Mouse (Mus musculus): ENCODE results near the gene Dennd4a.

The Dennd4a gene

DNA sequence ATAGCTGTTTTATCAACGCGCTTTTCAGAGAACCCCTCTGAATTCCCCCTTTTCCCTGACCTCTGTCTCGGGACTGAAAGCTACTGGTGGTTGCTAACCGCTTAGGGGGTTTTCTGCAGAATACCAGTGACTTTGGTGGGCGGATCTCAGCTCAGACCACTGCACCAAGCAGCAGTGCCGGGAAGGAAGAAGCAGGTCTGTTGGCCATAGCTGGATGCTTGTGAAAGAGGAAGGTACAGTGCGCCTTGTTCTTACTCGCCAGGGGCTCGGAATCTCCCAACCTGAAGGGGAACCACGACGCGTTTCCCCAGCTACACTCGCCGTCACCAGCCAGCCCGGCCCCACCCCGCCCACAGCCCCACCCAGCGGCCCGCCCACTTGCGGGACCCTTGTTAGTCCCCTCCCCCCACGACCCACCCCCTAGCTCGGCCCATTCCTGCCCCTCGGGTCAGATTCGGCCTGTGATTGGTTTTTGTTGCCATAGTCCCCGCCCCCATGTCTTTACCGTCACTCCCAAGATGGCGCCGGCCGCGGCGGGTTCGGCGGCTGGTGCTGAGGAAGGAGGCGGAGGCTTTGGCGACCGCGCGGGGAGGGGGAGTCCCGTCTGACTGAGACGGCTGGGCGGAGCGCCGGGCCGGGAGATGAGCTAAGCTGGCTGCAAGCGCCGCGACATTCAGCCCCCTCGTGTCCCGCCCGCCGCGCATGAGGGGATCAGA is at the start of gene Dennd4a:
Gene Dennd4a (plus strand): TSS at position 519 of the 716 bp plus-strand sequence.
- peak; percentile 99 for DNase-seq (ENCODE audit: low read depth in 2 of 2, low spot score in 2 of 2)

DNA sequence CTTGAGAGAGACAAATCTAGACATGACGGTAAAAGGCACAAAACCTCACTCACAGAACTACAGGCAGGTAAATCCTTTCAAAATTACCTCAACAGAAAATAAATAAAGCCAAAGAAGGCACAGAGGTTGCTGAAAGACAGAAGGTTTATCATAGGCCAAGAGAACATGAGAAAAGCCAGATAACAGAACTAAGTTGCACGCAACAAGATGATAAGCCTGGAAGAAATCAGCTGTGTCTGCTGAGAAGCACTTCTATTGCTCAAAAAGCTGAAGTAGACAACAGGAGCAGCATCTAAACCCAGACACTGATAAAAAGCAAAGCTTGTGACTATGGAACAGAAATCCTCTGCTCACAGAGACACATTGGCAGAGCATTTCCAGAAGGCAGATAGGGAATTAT is 46.3 kb upstream of the Dennd4a start:
- DNase-seq (ENCODE audit: low read depth in 2 of 2, low spot score in 2 of 2): no peak

DNA sequence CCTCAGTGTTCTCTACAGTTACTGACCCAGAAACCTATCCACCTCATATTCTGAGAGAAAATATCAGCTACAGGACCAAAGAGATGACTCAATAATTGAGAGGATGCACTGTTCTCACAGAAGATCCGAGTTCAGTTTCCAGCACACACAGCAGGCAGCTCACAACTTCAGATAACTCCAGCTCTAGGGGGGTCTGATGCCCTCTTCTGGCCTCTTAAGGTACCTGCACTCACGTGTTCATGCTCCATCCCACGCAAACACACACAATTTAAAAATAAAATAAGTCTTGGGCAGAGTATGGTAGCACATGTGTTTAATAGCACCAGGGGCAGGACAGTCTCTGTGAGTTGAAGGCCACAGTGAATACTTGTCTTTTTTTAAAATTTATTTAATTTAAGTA is 45.0 kb upstream of the Dennd4a start:
- no peak for DNase-seq (ENCODE audit: low read depth in 2 of 2, low spot score in 2 of 2)

DNA sequence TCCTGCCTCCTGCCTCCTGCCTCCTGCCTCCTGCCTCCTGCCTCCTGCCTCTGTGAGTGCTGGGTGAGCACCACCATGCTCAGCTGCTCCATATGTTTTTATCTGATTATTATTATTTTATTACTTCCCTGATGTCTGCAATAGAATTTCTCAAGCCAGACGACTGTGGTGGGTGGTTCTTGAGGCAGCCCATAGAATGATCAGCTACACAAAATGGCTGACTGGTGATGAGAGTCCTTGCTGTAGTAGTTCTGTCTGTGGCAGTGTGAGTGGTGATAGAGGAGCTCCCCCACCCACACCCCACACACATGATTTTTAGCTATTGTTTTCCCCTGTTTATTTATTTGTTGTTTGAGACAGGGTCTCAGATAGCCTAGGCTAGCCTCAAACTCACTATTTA is 43.3 kb upstream of the Dennd4a start:
- no peak for DNase-seq (ENCODE audit: low read depth in 2 of 2, low spot score in 2 of 2)

DNA sequence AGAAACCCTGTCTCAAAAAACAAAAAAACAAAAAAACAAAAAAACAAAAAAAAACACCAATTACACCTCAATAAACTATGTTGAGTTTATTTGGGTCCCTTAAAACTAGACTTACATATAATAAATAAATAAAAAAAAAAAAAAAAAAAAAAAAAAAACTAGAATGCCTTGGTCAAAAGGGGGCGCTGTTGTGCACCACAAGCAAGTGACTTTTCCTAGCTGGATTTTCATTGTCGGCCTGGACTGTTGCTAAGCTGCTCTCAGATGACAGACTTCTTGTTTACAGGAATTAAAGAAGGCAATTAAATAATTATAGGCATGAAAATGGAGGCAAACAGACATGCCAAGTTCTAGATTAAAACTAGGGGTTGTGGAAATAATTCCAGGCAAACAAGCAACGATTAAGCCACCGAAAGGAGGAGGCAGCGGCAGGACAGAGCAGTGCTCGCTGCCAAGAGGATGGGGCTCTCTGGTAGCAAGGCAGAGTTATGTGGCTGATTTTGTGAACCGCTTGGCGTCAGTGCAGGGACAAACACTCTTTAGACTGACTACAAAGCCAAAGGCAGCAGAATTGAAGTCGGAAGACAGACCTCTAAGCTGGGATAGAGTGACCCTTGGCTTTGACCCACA is 42.0 kb upstream of the Dennd4a start:
- DNase-seq (ENCODE audit: low read depth in 2 of 2, low spot score in 2 of 2): peak in 1 of 2 experiments; percentile 21

DNA sequence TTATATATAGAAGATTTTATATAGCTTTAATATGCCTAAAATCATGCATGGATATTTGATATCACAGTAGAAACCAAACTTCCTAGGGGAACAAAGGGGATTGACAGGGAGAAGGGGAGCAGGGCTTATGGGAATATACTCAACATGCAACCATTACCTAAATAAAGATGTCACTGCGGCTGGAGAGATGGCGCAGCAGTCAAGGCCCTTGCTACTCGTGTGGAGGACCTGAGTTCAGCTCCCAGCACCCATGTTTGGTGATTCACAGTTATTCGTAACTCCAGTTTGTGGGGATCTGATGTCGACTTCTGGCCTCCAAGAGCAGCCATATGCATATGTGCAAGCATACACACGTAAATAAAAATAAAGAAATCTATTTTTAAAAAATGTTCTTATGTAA is 41.2 kb upstream of the Dennd4a start:
- no peak for DNase-seq (ENCODE audit: low read depth in 2 of 2, low spot score in 2 of 2)

DNA sequence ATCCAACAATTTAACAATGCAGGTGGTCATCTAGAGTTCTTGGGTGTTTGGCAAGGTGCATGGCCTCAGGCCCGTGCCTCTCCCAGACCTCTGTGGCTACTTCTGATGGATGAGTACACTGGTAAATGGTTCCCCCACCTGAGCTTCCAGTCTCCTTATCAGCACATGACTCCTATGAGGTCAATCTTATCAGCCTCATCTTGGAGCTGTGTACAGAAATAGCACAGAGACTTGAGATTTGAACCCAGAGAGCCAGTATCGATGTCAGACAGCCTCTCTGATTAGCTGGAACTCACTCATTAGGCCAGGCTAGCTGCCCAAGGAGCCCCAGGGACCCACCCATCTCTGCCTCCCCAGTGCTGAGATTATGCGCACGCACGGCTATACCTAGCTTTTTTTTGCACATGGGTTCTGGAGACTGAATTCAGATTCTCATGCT is 40.7 kb upstream of the Dennd4a start:
- DNase-seq (ENCODE audit: low read depth in 2 of 2, low spot score in 2 of 2): no peak

DNA sequence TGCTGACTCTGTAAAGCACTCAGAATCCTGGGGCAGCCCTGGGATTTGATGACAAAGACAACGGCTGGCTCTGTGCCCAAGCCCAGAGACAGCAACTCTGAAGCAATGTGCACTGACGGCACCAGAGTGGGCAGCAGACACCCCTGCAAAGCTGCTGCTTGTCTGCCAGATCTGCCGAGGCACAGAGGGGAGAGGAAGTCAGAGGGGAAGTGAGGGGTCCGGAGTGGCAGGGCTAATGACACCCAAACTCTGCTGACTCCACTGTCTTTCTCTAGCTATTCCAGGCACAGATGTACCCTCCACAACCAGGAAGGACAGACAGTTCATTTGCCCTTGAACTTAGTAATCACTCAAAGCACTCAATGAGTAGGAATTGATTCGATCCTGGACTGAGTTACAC is 39.9 kb upstream of the Dennd4a start:
- DNase-seq (ENCODE audit: low read depth in 2 of 2, low spot score in 2 of 2): no peak

DNA sequence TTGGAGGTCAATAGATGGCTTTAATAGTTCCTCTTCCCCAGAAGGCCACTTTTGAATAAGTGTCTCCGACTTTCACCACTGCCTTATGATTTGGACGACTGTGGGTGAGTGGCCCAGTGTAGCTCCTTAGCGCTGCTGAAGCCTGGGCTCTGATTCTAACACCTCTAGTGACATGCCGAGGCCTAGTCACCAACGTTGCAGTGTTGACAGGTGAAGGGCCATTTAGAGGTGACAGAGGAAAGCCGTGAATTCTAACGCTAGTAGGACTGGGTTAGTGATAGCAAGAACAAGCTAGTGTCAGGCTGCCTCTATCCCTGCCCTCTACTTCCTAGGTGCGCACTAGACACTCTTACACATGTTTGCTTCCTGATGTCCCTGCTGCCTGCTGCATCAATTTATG is 37.9 kb upstream of the Dennd4a start:
- no peak for DNase-seq (ENCODE audit: low read depth in 2 of 2, low spot score in 2 of 2)

DNA sequence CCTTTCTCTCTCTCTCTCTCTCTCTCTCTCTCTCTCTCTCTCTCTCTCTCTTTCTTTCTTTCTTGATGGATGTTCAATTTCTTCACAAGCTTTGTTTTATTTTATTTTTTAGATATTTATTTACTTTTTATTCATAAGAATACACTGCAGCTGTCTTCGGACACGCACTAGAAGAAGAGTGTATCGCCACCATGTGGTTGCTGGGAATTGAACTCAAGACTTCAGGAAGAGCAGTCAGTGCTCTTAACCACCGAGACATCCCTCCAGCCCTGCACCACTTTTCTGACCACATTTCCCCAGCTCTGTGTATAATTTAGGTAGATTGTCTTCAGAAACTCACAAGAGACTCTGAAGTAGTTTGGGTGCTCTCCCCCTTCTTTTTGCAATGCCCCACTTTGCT is 37.2 kb upstream of the Dennd4a start:
- DNase-seq (ENCODE audit: low read depth in 2 of 2, low spot score in 2 of 2): no peak

DNA sequence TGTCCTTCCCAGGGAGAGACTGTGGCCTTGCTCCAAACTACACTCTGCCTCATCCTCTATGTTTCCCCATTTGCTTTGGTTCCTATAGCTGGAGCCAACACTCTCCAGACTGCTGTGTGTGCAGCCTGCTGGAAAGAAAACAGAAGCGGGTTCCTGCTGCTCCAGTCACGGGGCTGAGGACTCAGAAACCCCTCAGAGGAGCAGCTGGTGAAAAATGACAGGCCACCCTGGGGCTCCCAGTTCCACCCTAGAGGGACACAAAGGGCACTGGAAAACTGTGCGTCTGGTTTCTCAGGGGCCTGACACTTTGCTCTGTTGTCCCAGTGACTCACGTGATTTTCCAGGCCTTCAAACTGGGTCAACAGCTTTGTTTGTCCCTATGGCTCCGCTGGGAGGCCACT is 36.7 kb upstream of the Dennd4a start:
- no peak for DNase-seq (ENCODE audit: low read depth in 2 of 2, low spot score in 2 of 2)

DNA sequence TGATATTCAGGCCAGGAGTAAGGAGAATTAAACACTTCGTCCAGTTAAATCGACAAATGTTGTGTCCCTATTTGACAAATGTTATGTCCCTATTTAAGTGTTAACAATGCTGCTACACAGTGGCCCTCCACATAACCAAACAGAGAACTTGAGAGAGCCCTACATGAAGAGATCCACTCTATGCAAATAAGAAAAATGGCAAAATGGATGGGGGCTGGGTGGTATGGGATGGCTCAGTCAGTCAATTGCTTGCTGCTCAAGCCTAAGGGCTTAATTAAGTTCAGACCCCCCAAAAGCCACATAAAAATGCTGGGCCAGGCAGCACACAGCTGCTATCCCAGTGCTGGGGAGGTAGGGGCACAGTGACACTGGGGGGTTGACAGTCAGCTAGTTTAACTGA is 36.3 kb upstream of the Dennd4a start:
- no peak for DNase-seq (ENCODE audit: low read depth in 2 of 2, low spot score in 2 of 2)

DNA sequence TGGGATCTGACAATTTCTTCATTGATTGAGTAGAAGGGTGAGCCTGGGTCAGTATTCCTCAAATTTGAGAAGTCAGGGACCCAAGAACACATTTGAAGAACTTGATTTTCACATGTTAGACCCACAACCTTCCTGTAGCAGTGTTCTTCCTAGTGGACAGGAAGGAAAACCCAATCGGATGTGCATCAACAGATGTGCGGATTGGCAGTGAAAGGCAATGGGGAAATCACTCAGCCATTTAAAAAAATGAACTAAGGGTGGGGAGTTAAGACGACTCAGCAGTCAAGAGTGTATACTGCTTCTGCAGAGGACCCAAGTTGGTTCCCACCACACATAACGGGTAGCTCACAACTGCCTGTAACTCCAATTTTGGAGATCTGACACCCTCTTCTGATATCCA is 35.6 kb upstream of the Dennd4a start:
- DNase-seq (ENCODE audit: low read depth in 2 of 2, low spot score in 2 of 2): no peak

DNA sequence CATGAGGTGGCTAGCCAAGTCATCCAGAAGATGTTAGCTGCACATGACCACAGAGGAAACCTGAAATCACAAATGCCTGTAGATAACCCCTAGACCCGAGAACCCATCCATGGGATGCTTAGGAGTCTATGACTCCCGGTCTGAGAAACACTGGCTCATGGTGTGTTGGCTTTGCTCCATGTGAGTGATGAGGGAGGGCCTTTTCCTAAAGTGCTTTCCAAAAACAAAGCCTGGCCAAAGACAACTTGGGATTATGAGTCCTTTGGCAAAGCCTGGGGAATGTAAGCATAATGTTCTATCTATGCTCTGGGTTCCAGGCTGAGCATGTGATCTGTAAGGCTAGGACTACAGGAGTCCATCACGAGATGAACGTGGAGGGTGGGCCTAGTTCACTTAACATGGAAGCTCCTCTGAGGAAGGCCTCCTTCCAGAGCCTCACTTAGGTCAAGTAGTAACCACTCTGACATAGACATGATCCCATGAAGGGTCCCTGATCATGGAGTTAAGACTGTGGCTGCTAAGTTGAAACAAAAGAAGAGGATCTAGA is 33.6 kb upstream of the Dennd4a start:
- no peak for DNase-seq (ENCODE audit: low read depth in 2 of 2, low spot score in 2 of 2)

DNA sequence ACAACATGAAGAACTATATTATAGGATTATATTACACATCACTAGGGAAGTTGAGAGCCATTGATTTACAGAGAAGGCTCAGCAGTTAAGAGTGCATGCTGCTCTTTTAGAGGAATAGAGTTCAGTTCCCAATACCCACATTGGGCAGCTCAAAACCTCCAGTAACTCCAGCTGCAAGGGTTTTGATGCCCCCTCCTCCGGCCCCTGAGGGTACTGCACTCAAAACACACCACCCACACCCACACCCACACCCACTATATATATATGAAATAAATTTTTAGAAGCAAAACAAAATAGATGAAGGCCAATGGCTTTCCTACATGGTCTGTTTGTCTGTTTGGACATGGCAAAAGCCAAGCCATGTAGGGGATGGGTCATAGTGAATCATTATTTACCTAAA is 33.0 kb upstream of the Dennd4a start:
- DNase-seq (ENCODE audit: low read depth in 2 of 2, low spot score in 2 of 2): no peak

DNA sequence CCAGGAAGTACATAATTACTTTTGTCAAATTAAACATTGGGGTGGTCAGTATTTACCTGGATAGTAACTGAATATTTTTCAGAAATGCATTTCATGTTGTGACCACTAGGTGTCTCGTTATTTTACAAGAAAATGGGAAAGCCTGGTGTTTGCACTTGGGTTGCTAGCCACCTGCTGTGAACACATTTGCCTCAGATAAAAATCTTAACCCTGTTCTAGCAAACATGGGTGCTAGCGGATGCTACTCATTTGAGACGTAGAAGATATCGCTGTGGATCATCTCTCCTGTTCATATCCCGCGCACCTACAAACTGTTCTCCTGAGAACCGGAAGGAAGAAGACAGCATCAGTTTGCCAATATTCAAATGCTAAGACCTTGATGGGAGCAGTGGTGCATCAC is 31.5 kb upstream of the Dennd4a start:
- DNase-seq (ENCODE audit: low read depth in 2 of 2, low spot score in 2 of 2): peak in 1 of 2 experiments; percentile 40

DNA sequence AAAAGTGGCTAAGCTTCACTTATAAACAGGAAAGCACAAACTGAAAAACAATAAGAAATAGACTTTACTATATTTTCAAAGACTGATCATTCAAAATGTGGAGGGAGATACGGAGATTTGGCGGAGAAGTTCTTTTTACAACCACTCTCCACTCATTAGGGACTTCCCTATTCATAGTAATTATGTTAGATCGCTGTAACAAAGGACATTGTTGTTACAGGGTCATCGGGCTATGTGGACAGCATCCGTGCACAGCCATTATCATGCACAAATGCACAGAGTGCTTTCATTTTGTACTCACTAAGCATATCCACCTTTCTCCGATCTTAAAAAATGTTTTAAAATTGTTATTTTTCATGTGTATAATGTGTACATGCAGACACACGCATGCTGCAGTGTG is 27.6 kb upstream of the Dennd4a start:
- no peak for DNase-seq (ENCODE audit: low read depth in 2 of 2, low spot score in 2 of 2)

DNA sequence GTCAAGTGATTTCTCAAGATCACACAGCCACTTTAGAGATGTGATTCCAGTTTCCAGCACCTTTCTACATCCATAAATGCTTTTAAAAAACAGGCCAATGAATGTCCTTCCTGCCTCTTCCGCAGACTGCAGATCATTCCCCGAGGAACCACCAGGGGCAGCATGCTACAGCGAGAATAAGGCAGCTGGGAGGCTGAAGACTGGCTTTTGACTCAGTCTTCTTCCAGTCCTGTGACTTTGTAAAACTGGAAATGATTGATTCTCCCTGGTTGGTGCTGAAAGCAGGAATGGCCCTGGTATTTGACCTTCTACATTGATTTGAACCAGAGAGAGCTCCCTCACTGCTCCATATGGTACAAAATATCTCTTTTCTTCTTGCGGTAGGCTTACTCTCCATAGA is 26.3 kb upstream of the Dennd4a start:
- peak; percentile 71 to 82 for DNase-seq (ENCODE audit: low read depth in 2 of 2, low spot score in 2 of 2)

DNA sequence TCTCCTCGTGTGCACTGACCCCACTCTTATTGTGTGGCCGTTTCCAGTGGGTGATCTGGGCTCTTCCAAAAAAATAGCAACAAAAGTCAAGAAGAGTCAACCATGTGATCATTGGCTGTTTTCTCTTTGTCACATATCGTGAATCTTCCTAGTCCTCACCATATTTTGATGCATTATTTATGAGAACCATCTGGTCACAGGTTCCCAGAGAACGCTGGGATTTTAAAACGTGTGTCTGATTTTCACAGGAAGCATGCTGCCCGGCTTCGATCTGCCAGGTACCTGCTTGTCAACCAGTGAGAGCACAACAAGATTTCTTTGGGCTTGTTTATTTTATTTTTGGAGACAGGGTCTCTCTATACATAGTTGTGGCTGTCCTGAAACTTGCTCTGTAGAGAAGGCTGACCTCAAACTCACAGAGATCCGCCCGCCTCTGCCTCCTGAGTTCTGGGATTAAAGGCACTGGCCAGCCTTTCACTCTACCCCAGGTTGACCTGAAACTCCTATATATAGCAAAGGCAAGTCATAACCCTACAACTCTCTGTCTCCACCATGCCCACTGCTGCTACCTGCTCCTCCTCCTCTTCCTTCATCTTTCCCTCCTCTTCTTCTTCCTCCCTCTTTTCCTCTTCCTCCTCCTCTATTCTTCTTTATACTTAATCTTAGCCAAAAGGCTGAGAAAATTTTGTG is 24.8 kb upstream of the Dennd4a start:
- DNase-seq (ENCODE audit: low read depth in 2 of 2, low spot score in 2 of 2): no peak

DNA sequence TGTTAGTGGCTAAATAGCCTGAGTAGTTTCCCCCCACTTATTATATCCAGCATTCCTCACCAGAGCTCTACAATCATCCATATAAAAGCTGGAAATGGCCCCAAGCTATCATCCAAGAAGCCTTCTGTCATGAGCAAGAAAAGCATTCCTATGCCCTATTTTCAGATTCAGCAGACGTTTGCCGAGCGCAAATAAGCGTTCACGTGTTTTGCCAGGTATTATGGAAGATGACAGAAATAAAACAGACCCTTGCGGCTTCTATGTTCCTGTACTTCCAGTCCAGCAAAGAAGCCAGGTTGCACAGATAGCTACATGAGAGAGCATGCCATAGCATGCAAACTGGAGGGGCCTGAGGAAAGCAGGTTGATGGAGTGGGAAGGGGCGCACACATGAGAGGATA is 23.1 kb upstream of the Dennd4a start:
- DNase-seq (ENCODE audit: low read depth in 2 of 2, low spot score in 2 of 2): no peak

DNA sequence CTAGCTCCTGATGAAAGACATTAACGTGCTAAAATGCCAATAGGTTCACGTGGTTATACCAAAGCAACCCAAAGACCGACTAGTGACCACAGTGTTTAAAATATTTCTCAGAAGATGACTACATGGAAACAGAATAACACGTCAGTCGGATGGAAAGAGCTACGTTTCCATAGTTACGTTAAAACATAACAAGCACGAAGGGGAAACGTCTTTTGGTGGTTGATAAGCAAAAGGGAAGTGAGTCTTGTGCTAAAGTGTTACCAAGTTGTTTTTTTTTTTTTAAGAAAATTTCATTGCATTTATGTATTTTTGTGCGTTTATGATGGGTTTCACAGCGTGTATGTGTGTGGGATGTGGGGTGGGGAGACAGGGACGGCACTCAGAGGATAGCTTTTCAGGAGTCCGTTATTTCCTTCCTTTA is 21.8 kb upstream of the Dennd4a start:
- peak; percentile 48 to 59 for DNase-seq (ENCODE audit: low read depth in 2 of 2, low spot score in 2 of 2)

DNA sequence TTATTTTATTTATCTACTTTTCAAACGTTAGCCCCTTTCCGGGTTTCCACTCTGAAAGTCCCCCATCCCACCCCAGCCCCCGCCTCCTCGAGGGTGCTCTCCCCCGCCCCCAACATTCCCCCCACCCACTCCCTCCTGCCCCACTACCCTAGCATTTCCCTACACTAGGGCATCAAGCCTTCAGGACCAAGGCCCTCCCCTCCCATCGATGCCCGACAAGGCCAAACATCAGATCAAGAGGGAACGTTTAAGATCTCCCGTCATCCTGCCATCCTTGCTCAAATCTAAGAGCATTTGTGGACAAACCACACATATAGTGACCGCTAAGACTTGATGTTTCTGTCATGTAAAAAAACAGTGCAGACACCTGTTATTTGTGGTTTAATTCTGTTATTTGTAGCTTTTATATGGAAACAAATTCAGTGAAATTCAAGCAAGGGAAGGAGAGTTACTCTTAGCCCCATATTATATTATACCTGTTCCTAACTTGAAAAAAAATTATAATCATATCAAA is 21.2 kb upstream of the Dennd4a start:
- DNase-seq (ENCODE audit: low read depth in 2 of 2, low spot score in 2 of 2): no peak

Data from CD8-positive naive resting alpha-beta T cell, adult 2 months (primary cell).